Mouse (Mus musculus): ENCODE results near the gene Ift46.

DNA sequence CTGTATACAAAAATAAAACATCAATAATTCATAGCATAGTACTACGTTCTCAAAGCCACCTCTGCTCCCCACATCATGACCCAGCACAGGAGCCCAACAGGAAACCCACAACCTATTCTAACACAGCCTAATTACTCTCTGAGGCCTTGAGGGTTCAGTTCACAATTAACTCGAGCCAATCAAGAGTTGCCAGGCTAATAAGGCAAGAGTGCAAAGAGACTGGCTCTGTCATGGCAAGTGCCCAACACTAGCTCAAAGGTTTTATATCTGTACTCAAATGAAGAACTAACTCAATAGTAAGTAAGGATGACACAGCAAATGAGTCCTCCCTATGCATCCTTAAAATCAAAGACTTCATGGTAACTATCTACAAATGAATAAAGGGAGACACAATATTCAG lies 62.8 kb downstream of the Ift46 start:
- no peak for TF ChIP-seq CTCF (IDR thresholded peaks at IDR 0.05)
- TF ChIP-seq POLR2A (IDR thresholded peaks at IDR 0.05; ENCODE audit: insufficient read depth, low read depth, low read length) = no peak
